Mouse (Mus musculus) G1E (cell line): ENCODE measurements around the gene Trpc4. TPM values are rescaled to one million over a fixed set of nuclear protein-coding genes. Genes with fewer than 3 reads are reported as not detected.

Experiments used
- ATAC-seq: 2 replicates; pipeline ENCODE4 v1.8.0; 2016; ENCODE audit warnings: mild to moderate bottlenecking; ENCODE audit not compliant: insufficient number of reproducible peaks, poor library complexity, low FRiP score, severe bottlenecking; ENCODE audit errors: extremely low read depth
- DNase-seq: peaks from one replicate; pipeline ENCODE4 v3.0.0; 2012; ENCODE audit warnings: low spot score
- H3K27me3 ChIP-seq: 2 replicates; pipeline ENCODE4 v1.6.1; 2012; ENCODE audit warnings: mild to moderate bottlenecking, low read length, inconsistent platforms; ENCODE audit not compliant: insufficient read depth
- H3K36me3 ChIP-seq: replicated peaks from 2 replicates; pipeline ENCODE3; 2012; ENCODE audit warnings: mild to moderate bottlenecking, inconsistent platforms
- H3K4me1 ChIP-seq: 2 replicates; pipeline ENCODE4 v1.6.1; 2012; ENCODE audit warnings: low read depth, low read length, inconsistent platforms, mixed read lengths; ENCODE audit not compliant: insufficient read depth
- H3K4me3 ChIP-seq: 2 replicates; pipeline ENCODE4 v1.5.1; 2012; ENCODE audit warnings: low read depth, mild to moderate bottlenecking, inconsistent platforms, low read length, moderate library complexity, mixed read lengths
- H3K9me3 ChIP-seq: replicated peaks from 2 replicates; pipeline ENCODE4 v1.6.1; 2012; ENCODE audit warnings: inconsistent platforms
- CTCF ChIP-seq: IDR thresholded peaks from 2 replicates; pipeline ENCODE4 v1.5.1; 2012; ENCODE audit warnings: low read depth, low read length, inconsistent platforms, mixed read lengths
- GATA1 ChIP-seq: IDR thresholded peaks from 2 replicates; pipeline ENCODE4 v1.6.1; 2012; ENCODE audit warnings: borderline replicate concordance, low read length, inconsistent platforms, mixed read lengths
- GATA2 ChIP-seq: IDR thresholded peaks from 2 replicates; pipeline ENCODE4 v1.6.1; 2012; ENCODE audit warnings: low read depth, low read length, inconsistent platforms, borderline replicate concordance
- POLR2AphosphoS5 ChIP-seq: IDR thresholded peaks from 2 replicates; pipeline ENCODE4 v1.6.1; 2012; ENCODE audit warnings: low read depth, low read length, inconsistent platforms; ENCODE audit not compliant: insufficient replicate concordance
- TAL1 ChIP-seq: conservative IDR thresholded peaks from 2 replicates; pipeline ENCODE4 v1.6.1; 2012; ENCODE audit warnings: low read depth, low read length, inconsistent platforms, mixed read lengths
- polyA plus RNA-seq: library from polyadenylated mRNA; stranded (reverse); fragments of >175 nt; gene quantifications from 2 replicates; pipeline ENCODE4 v1.2.3, GENCODE M21; 2012
- total RNA-seq, 2 experiments: library from RNA; stranded (forward) in 1 of 2; stranded (reverse) in 1 of 2; fragments of 200-1000 nt in 1 of 2; fragments of >200 nt in 1 of 2; fragmentation: Nextera tagmentation in 1 of 2; gene quantifications; 2 replicates each; pipeline ENCODE4 v1.2.3; 2014 to 2017

The Trpc4 gene
- total RNA-seq (2014; fragmentation: Nextera tagmentation), result not detected in 2 replicates
- total RNA-seq (2017), result 0.23 and 0.27 TPM in 2 replicates
- not detected in 2 replicates for polyA plus RNA-seq

GRCm38 (mm10) chr3:54155639-54156315 lies at the start of gene Trpc4:
Gene Trpc4, plus strand, starts transcription at chr3:54156035.
- H3K4me1 ChIP-seq, result no peaks in the 10 kb centered on the region
- TF ChIP-seq CTCF (no peak), POLR2AphosphoS5 (no peak), GATA1 (no peak), TAL1 (no peak), GATA2 (no peak)
- no peak within 1 kb of the TSS; the same call in 1 of the 2 replicates for H3K4me3 ChIP-seq
- ATAC-seq (no peak), DNase-seq (no peak)
- H3K27me3 ChIP-seq, result no peaks in the 10 kb centered on the region
- H3K36me3 ChIP-seq, result no peaks in the 10 kb centered on the region
- peaks cover 26% of the 10 kb centered on the region for H3K9me3 ChIP-seq

GRCm38 (mm10) chr3:54111489-54111888 lies 44.3 kb upstream of the Trpc4 start:
- Histone ChIP-seq H3K27me3 (no peaks in the 10 kb centered on the region), H3K9me3 (peaks cover 9% of the 10 kb centered on the region), H3K4me1 (no peaks in the 10 kb centered on the region), H3K4me3 (no peak overlapping the region), H3K36me3 (no peaks in the 10 kb centered on the region)
- TF ChIP-seq CTCF (no peak), TAL1 (no peak), GATA1 (no peak), GATA2 (no peak), POLR2AphosphoS5 (no peak)
- no peak for DNase-seq
- no peak for ATAC-seq

GRCm38 (mm10) chr3:54135376-54135775 lies 20.5 kb upstream of the Trpc4 start:
- H3K4me3 ChIP-seq, result no peak overlapping the region
- DNase-seq, result no peak
- TF ChIP-seq CTCF (no peak), GATA1 (no peak), POLR2AphosphoS5 (no peak), TAL1 (no peak), GATA2 (no peak)

GRCm38 (mm10) chr3:54141376-54141775 lies 14.5 kb upstream of the Trpc4 start:
- no peak for DNase-seq
- H3K9me3 ChIP-seq, result peaks cover 6% of the 10 kb centered on the region
- H3K4me3 ChIP-seq, result no peak overlapping the region
- H3K36me3 ChIP-seq, result no peaks in the 10 kb centered on the region
- no peak for ATAC-seq
- no peaks in the 10 kb centered on the region for H3K27me3 ChIP-seq
- no peaks in the 10 kb centered on the region for H3K4me1 ChIP-seq
- TF ChIP-seq POLR2AphosphoS5, result no peak
- TF ChIP-seq GATA1, result no peak
- no peak for TF ChIP-seq CTCF
- TF ChIP-seq TAL1, result no peak
- no peak for TF ChIP-seq GATA2

More at GRCm38 (mm10) chr3:54135376-54135775, 20.5 kb upstream of the Trpc4 start:
- Histone ChIP-seq H3K36me3 (no peaks in the 10 kb centered on the region), H3K27me3 (no peaks in the 10 kb centered on the region), H3K4me1 (no peaks in the 10 kb centered on the region), H3K9me3 (peaks cover 19% of the 10 kb centered on the region)
- ATAC-seq, result no peak

- no peak for TF ChIP-seq GATA2
- no peak for TF ChIP-seq GATA1
- TF ChIP-seq POLR2AphosphoS5, result no peak
- TF ChIP-seq CTCF, result no peak
- no peak for TF ChIP-seq TAL1
- no peak for DNase-seq
- no peaks in the 10 kb centered on the region for H3K27me3 ChIP-seq
- peak; percentile 22; the same call in 1 of the 2 replicates for ATAC-seq
- H3K4me3 ChIP-seq, result no peak overlapping the region
- H3K9me3 ChIP-seq, result peaks cover 26% of the 10 kb centered on the region
- H3K36me3 ChIP-seq, result no peaks in the 10 kb centered on the region
- H3K4me1 ChIP-seq, result no peaks in the 10 kb centered on the region
These were observed 794 bp upstream of the Trpc4 start for GRCm38 (mm10) chr3:54154844-54155638.
